Mouse (Mus musculus) liver, postnatal 0 days (tissue): ENCODE results near the gene Gabbr1. TPM values are rescaled to one million over a fixed set of nuclear protein-coding genes. Genes with fewer than 3 reads are reported as not detected.

Source experiments
- ATAC-seq: fragments of 200-750 bp; cut with Nextera tagmentation; 2 replicates; pipeline ENCODE4 v1.8.0; 2017; ENCODE audit warnings: mild to moderate bottlenecking, moderate library complexity
- DNase-seq: peaks from one replicate; pipeline ENCODE4 v3.0.0-alpha.2; 2016
- H3K27ac ChIP-seq: fragments of 300-500 bp; sonication (generic); 2 replicates; pipeline ENCODE4 v1.5.1; 2014; ENCODE audit warnings: antibody characterized with exemption, moderate library complexity, mild to moderate bottlenecking, low read depth
- H3K27me3 ChIP-seq: fragments of 300-500 bp; sonication (generic); 2 replicates; pipeline ENCODE4 v1.6.1; 2014; ENCODE audit warnings: low read length, control low read depth, mixed read lengths; ENCODE audit not compliant: insufficient read depth
- H3K36me3 ChIP-seq: fragments of 300-500 bp; sonication (generic); replicated peaks from 2 replicates; pipeline ENCODE4 v1.6.1; 2014; ENCODE audit warnings: mild to moderate bottlenecking, control low read depth, low read length, moderate library complexity, mixed read lengths; ENCODE audit not compliant: insufficient read depth
- H3K4me1 ChIP-seq: fragments of 300-500 bp; sonication (generic); 2 replicates; pipeline ENCODE4 v1.6.1; 2014; ENCODE audit warnings: antibody characterized with exemption, mild to moderate bottlenecking, control low read depth; ENCODE audit not compliant: insufficient read depth
- H3K4me2 ChIP-seq: fragments of 300-500 bp; sonication (generic); 2 replicates; pipeline ENCODE4 v1.6.1; 2014; ENCODE audit warnings: low read depth, mild to moderate bottlenecking, low read length, moderate library complexity, mixed read lengths
- H3K4me3 ChIP-seq: fragments of 300-500 bp; sonication (generic); 2 replicates; pipeline ENCODE4 v1.5.1; 2014; ENCODE audit warnings: low read depth, low read length
- H3K9ac ChIP-seq: fragments of 300-500 bp; sonication (generic); replicated peaks from 2 replicates; pipeline ENCODE4 v1.6.1; 2014; ENCODE audit warnings: mild to moderate bottlenecking, moderate library complexity
- H3K9me3 ChIP-seq: fragments of 300-500 bp; sonication (generic); 2 replicates; pipeline ENCODE4 v1.6.1; 2016; ENCODE audit warnings: mild to moderate bottlenecking, control low read depth, low read length, mixed read lengths
- CTCF ChIP-seq: sonication (generic); IDR thresholded peaks from 2 replicates; pipeline ENCODE4 v1.5.1; 2016; ENCODE audit warnings: antibody characterized with exemption, low read depth
- EP300 ChIP-seq: IDR thresholded peaks from 2 replicates; pipeline ENCODE4 v1.6.1; 2016; ENCODE audit warnings: antibody characterized with exemption, low read depth, mild to moderate bottlenecking
- WGBS: fragments of 180-500 bp; shearing (Covaris S2); extraction: QIAGEN DNeasy Blood & Tissue Kit; methylation state at CpG from one replicate; pipeline ENCODE4 v1.1.7; 2014; ENCODE audit not compliant: insufficient replicate concordance; 5-methylcytosine and 5-hydroxymethylcytosine counted together
- polyA plus RNA-seq: library from polyadenylated mRNA; unstranded; fragments of >200 nt; fragmentation: Nextera tagmentation; extraction: Ambion mirVana; gene quantifications from 2 replicates; pipeline ENCODE4 v1.2.1, GENCODE M21; 2015

The Gabbr1 gene
- polyA plus RNA-seq, 1 experiment from 2014 or later = 0.46 TPM

DNA sequence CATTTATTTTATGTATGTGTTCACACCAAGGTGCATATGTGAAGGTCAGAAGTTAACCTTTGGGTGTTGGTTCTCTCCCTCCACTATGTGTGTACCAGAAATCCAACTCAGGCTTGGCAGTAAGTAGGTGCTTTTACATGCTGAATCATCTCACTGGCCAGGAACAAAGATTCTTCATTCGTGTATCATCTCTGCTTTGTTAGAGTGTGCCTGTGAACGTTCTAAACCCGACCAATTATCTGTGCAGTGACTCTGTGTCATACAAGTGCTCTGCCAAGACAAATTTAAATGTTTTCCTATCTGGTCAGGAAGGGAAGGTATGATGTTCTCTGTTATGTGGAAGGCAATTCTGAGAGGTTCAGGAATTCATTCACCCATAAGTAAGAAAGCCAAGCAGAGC is 15.7 kb downstream of the Gabbr1 start:
- DNase-seq (no peak), ATAC-seq (no peak)
- no peak for TF ChIP-seq CTCF
- no peak for TF ChIP-seq EP300
- Histone ChIP-seq H3K4me1 (no peaks in the 10 kb centered on the region), H3K36me3 (no peaks in the 10 kb centered on the region), H3K4me3 (no peak overlapping the region), H3K9ac (no peak overlapping the region), H3K27me3 (no peaks in the 10 kb centered on the region), H3K9me3 (no peaks in the 10 kb centered on the region), H3K4me2 (no peak overlapping the region), H3K27ac (no peak overlapping the region)
- 79% methylated on average over 3 of the region's 3 CpGs for WGBS

DNA sequence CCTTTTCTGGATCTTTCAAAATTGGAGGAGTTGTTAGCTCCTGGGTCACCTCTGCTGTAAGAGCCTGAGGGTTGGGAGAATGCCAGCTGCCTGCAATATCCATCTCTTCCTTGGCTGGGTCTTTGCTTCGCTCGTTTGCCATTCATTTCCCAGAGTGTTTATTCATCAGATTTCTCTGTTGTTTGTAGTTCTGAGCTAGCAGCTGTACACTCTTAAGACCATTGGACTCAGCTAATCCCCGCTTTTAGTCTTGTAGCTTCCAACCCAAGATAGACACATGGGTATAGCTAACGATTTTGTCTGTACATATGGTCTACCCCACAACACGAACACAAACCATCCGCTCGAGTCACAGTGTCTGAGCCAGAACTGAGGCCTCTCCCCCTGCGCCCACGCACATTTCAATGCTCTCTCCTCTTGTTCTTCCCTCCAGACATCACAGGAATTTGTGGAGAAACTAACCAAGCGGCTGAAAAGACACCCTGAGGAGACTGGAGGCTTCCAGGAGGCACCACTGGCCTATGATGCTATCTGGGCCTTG is 16.4 kb downstream of the Gabbr1 start:
- no peak overlapping the region for H3K4me3 ChIP-seq
- WGBS = 78% methylated on average over 10 of the region's 10 CpGs
- H3K27me3 ChIP-seq = no peaks in the 10 kb centered on the region
- no peak overlapping the region for H3K9ac ChIP-seq
- no peaks in the 10 kb centered on the region for H3K36me3 ChIP-seq
- TF ChIP-seq CTCF (no peak), EP300 (no peak)
- DNase-seq (no peak), ATAC-seq (no peak)
- no peaks in the 10 kb centered on the region for H3K4me1 ChIP-seq
- no peak overlapping the region for H3K4me2 ChIP-seq
- H3K9me3 ChIP-seq = no peaks in the 10 kb centered on the region
- no peak overlapping the region for H3K27ac ChIP-seq

DNA sequence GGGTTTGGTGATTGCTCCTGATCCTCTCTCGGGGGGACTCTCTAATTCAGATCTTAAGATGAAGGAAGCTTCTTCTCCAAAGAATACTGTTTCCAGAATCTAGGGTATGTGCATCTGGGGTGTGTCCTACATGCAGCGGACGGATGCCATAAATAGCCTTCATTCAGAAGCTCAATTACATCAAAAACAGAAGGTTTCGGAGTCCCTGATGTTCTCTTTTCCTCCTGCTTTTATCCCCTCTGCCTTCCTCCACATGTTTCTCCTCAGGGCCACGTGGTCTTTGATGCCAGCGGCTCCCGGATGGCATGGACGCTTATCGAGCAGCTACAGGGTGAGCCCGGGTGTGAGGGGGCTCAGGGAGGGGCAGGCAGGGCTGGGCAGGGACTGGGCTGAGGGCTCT is 17.3 kb downstream of the Gabbr1 start:
- WGBS = 77% methylated on average over 10 of the region's 10 CpGs
- Histone ChIP-seq H3K27ac (no peak overlapping the region), H3K4me3 (no peak overlapping the region), H3K9ac (no peak overlapping the region), H3K36me3 (no peaks in the 10 kb centered on the region), H3K4me1 (no peaks in the 10 kb centered on the region), H3K4me2 (no peak overlapping the region), H3K27me3 (no peaks in the 10 kb centered on the region), H3K9me3 (no peaks in the 10 kb centered on the region)
- TF ChIP-seq CTCF = no peak
- no peak for TF ChIP-seq EP300
- DNase-seq (no peak), ATAC-seq (no peak)

DNA sequence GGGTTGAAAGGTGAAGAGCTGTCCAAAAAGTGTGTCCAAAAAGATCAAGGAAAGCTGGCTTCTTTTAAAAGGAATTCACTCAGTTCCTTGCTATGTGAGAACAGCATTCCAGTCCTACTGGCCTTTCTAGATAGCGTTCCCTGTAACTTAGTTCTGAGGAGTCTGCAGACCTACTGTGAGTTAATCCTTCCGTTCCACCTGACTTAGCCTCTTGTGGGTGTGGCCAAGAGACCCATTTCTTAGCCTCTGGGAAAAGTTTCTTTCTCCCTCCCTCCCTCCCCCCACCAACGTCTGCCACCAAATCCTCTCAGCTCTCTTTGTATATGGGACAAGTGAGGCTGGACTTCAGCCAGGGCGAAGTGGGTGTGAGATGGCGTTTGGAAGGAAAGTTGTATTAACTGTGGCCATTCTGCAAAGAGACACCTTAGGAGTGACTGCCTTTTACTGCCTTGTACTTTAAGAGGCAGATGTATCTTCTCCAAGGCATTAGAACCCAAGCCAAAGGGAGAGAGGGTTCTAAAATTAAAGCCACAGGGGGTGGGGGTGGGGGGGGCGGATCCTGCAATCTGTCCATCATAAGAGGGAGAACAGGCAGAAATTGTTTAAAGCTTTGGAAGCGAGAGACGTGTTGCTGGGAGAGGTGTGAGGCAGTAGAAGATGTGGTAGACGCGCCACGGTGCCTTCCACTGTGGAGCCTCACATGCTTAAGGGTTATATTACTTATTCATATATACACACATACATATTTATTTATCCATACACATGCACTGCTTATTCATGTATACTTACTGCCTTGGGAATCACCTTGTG is 18.1 kb downstream of the Gabbr1 start:
- Histone ChIP-seq H3K27ac (no peak overlapping the region), H3K4me3 (no peak overlapping the region), H3K4me2 (no peak overlapping the region), H3K4me1 (no peaks in the 10 kb centered on the region), H3K27me3 (no peaks in the 10 kb centered on the region), H3K9ac (no peak overlapping the region), H3K9me3 (no peaks in the 10 kb centered on the region), H3K36me3 (no peaks in the 10 kb centered on the region)
- no peak for TF ChIP-seq CTCF
- TF ChIP-seq EP300 = no peak
- 83% methylated on average over 11 of the region's 11 CpGs for WGBS
- DNase-seq (no peak), ATAC-seq (no peak)

DNA sequence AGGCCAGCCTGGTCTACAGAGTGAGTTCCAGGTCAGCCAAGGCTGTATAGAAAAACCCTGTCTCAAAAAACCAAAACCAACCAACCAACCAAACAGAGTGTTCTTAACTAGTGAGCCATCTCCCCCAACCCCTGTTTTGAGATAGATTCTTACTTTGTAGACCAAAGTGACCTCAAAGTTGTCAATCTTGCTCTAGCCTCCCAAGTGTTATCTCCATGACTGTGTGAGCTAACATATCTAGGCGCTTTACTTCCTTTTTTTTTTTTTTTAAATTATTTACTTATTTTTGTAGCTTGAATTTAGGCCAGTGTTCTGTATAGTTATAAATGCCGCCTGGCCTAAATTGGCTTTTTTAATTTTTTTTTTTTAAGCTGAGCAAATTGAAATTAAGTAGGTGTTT is 20.2 kb downstream of the Gabbr1 start:
- no peaks in the 10 kb centered on the region for H3K27me3 ChIP-seq
- H3K9ac ChIP-seq = no peak overlapping the region
- DNase-seq (no peak), ATAC-seq (no peak)
- TF ChIP-seq EP300 (no peak), CTCF (no peak)
- no peak overlapping the region for H3K4me2 ChIP-seq
- no peak overlapping the region for H3K27ac ChIP-seq
- no peaks in the 10 kb centered on the region for H3K36me3 ChIP-seq
- no peaks in the 10 kb centered on the region for H3K4me1 ChIP-seq
- 73% methylated on average over 2 of the region's 2 CpGs for WGBS
- H3K9me3 ChIP-seq = no peaks in the 10 kb centered on the region
- no peak overlapping the region for H3K4me3 ChIP-seq

DNA sequence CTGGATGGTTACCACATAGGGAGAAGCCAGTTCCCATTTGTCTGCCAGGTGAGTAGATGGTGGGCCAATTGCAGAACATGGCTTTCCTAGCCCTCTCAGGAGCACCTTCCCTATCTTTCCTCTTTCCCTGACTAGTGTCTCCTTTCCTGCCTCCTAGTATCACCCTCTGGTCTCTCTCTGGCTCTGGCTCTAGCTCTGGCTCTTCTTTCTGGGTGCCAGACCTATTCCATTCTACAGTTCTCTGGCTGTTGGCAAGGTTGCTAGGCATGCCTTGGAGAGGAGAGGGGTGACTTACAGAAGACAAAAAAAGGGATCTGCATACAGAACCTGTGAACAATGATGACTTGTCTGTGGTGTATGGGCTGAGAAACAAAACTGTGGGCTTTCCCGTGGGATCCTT is 22.1 kb downstream of the Gabbr1 start:
- no peak overlapping the region for H3K9ac ChIP-seq
- H3K9me3 ChIP-seq = no peaks in the 10 kb centered on the region
- DNase-seq (no peak), ATAC-seq (no peak)
- TF ChIP-seq EP300 = no peak
- no peak for TF ChIP-seq CTCF
- H3K27ac ChIP-seq = no peak overlapping the region
- H3K4me2 ChIP-seq = no peak overlapping the region
- no peak overlapping the region for H3K4me3 ChIP-seq
- no peaks in the 10 kb centered on the region for H3K27me3 ChIP-seq
- 59% methylated on average over 1 of the region's 1 CpGs for WGBS
- no peaks in the 10 kb centered on the region for H3K4me1 ChIP-seq
- H3K36me3 ChIP-seq = no peaks in the 10 kb centered on the region
